Mouse (Mus musculus): ENCODE results near the gene Atp8b4. TPM values are rescaled to one million over a fixed set of nuclear protein-coding genes. Genes with fewer than 3 reads are reported as not detected.
"Not testable (repeated sequence)": the region's sequence is repeated elsewhere in the genome, so short reads cannot be mapped to it uniquely, and the experiment has no call there.

The Atp8b4 gene
- total RNA-seq, 2 experiments from 2014 or later: 1.5 to 3.0 TPM

DNA sequence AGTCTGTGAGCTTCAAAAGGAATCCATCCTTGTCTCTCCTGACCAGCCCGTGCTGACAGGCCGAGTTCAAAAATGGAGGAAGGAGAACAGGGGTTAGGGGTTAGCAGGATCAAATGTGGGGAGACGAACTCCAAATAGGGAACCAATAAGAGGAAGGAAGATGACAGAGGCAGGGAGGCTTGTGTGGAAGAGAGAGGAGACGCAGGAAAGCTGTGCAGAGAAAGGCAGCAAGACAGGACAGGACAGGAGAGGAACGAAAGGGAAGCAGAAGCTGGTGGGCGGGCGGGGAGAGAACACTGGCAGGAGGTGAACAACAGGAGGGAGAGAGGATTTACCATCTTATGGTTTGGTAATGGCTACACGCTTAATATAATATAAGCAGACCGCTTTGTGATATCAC is 3.6 kb downstream of the Atp8b4 start:
- DNase-seq (ENCODE audit: low spot score in 2 of 2): no peak

DNA sequence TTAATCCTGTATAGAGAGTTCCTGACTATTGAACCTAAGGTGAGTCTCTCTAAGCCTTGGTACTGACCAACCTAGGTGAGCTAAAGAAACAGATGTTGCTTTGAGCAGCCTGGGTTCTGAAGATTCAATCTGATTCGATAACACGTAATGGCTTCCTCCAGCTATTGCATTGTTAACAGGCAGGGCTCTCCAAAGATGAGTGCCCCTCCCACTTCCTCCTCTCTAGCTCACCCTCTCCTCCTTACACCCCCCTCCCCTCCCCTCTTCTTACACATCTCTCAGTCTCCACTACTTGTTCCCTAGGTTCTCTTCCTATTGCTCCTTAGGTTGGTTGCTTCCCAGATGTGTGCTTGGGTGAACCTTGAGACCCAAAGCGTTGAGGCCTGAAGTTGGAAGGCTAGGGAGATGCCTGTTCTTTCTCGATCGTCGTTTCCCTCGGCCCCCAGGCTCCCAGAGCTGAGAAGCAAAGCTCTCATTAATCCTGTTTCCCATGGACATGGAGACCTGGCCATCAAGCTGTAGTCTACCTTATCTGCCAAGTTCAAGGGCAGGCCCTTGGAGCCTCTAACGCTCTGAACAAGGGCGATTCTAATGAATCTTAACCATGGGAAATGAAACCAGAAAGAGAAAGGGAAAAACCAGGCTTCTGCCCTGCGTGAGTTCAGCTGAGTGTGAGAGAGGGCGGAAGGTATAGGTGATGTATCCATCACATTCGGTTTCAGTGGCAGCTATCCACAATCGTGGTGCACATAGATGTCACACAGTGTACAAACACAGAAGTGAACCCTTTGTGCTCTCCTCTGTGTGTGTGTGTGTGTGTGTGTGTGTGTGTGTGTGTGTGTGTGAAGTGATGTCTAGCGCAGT is 4.4 kb downstream of the Atp8b4 start:
- no peak for DNase-seq (ENCODE audit: low spot score in 2 of 2)

DNA sequence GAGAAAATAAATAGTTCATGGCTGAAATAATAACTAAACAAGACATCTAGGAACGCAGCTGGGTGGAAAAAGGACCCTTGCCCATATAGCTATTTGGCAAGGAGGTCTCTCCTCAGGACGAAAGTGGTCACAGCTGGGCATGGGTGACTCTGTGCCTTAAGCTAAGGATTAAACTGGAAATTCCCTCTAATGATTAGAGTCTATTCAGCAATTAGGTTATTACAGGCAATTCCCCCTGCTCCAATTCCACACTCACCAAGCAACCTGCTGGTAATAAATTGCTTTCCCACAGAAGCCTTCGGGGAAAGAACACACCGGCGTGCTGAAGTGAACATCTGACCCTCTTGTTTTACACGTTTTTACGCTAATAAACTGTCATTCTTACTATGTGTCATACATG is 5.2 kb downstream of the Atp8b4 start:
- no peak for DNase-seq (ENCODE audit: low spot score in 2 of 2)

DNA sequence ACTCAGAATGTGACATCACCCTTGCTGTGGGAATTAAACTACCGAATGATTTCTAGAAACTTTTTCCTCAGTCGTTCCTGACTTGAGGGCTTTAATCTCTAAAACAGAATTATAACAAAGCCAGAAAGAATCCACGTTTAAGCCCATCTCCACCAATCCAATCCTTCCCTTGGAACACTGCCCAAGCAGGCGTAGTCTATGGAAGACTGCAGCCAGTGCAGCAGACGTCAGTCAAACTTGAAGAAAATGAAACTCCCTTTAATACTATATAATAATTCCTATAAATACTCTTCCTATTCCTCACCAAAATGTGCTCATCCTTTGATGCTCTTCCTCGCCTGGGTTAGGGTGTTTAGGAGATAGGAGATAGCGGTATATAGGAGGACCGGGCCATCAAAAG is 7.2 kb downstream of the Atp8b4 start:
- DNase-seq (ENCODE audit: low spot score in 2 of 2): no peak

DNA sequence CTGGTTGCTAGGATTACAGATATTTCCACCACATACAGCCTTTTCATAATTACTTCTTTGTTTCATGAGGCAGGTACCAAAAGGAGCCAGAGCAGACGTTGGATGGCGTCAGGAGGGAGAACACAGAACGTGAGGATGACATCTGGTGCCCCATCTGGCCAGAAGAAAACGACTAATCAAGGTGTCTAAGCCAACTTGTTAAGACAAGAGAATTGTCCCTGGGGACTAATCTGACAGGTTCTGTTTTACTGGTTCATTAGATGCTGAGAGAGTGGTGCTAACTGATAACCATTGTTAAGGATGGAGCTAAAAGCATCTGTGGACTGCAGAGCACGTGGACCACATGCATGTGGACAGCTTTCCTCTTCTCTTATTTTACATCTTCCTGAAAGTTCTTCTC is 7.8 kb downstream of the Atp8b4 start:
- DNase-seq (ENCODE audit: low spot score in 2 of 2): no peak

DNA sequence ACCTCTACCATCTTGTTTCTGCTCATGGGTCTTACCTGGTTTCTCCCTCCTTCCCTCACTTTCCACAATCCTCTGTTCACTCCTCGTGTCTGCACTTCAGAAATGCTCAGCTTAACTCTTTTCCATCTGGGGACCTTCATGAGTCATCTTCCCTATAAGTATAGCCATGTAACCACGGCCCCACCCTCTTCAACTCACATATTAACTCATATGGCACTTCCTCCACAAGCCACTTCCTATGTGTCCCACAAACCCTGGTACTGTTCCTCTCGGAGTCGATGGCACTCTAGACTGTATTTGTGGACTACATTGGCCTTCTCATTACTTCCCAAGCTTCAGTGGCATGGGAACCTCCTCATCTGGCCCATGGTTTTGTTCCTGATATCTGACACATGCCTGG is 9.0 kb downstream of the Atp8b4 start:
- DNase-seq (ENCODE audit: low spot score in 2 of 2): no peak

DNA sequence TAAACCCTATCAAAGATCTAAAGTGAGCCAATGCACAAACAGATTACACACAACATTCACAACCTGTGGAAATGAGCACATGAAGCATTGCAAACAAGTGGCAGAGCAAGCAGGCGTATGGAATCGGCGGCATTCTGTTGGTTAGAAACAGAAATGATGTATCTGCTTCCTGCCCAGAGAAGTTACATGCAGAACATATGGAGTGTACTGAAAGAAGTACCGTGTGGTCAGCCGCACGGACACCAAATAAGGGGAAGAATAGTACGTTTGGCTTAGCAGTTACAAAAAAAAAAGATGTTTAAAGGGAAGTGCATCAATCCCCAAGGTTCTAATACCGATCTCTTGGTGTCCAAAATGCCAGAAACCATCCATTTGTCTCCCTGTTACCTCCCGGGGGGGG is 9.9 kb downstream of the Atp8b4 start:
- DNase-seq (ENCODE audit: low spot score in 2 of 2): no peak

DNA sequence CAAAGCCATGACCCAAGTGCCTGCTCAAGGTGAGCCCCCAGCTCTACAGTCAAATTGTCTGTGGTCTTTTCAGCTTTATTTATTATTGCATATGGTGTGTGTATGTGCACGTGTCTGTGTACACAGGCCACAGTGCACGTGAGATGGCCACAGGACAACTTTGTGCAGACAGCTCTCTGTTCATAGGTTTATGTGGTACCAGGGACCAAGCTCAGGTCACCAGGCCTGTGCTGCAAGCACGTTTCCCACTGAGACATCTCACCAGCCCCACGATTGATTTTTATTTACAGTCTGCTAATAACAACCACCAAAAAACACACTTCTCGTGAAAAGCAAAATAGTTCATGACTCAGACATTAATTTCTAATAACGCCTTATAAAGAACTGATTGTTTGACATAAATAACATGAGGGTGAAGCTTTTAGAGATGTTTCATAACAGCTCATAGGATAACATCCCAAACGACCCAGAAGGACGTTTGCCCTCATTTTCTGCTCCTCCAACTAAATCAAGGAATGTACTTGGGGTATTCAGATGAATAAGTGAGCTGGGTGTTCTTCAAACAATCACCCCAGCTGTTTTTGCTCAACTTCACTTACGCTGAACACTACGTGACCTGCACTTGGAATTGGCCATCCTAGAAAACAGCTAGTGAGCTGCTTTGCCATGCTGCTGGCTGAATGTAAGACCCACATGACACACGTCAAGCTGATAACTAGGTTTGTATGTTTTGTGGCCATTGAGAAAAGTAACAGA is 15.0 kb downstream of the Atp8b4 start:
- no peak for DNase-seq (ENCODE audit: low spot score in 2 of 2)

DNA sequence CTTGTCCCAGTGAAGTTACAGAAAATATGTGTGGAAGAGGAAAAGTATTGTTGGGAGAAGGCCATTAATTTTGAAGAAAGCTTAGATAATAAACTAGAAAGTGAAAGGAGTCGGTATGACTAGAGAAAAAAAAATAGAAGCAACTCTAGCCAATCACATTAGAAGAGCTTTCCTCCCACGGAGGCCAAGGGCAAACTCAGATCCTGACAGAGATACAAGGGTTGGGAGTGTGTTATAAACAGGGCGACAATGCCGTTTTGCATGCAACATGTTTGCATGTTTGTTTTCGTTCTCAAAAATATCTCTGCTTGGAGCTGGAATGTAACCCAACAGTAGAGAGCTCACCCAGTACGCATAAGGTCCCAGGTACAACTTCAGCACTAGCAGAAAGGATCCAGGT is 17.1 kb downstream of the Atp8b4 start:
- no peak for DNase-seq (ENCODE audit: low spot score in 2 of 2)

DNA sequence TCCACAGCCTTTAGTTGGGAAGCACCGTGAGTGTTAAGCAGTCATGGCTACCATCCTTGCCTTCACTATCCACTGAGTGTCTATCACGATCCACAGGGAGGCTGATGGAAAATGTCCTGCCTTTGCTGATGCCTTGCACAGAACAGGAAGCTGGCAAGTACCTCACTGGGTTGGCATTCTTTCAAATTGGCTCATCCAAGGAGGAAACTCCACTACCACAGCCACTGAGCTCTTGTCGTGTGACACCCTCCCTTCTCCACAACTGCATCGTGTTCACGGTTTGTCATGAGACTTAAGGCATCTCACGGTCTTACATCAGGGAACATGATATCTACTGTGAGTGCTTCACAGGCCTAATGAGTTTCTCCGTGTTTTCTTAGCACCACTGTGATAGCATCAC is 22.9 kb downstream of the Atp8b4 start:
- DNase-seq (ENCODE audit: low spot score in 2 of 2): no peak

DNA sequence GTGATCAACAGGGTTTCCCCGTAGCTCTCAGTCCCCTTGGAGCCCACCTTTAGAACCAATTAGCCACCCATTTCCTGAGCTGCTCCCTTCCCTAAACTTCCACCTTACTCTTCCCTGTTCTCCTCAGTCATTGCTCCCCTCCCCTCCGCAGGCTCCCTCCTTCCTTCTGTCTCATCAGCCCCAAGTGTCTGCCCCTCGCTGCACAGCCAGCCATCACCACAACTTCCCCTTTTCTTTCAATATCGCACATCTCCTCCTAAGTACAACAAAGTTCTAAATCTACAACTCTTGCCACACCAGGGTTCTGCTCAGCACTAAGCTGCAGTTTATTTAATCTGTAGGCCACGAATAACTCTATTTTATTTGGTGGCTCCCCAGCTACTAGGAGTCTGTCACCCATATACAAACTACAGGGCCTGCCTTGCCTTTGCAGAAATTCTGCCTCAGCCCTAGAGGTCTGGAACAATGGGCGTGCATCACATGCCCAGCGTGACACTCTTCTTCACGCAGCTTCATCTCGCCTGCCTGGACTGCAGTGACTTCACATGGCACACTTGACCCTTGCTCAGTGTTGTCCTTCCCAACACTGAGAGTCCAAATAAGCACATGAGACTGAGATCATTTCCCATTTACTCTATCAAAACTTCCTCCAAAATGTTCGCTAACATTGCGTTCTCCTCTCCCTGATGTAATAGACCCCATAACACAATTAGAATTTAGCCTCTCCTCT is 24.6 kb downstream of the Atp8b4 start:
- DNase-seq (ENCODE audit: low spot score in 2 of 2): no peak

DNA sequence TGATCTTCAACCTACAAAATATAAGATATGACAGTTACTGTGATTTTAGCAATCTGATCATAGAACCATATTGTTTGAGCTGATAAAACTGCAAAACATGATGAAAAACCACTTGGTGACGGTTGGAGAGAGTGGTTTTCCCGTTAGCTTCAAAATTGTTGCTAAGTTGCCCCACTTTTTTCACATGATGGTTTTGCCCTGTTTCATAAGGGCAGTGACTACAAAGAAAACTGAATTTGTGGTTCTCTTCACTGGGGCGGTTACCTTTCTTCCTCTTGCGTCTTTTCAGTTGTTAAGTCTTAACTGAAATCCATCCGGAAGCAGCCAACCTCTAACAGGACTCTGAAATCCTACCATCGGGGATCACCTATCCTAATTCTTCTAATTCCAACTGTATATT is 26.5 kb downstream of the Atp8b4 start:
- DNase-seq (ENCODE audit: low spot score in 2 of 2): no peak

DNA sequence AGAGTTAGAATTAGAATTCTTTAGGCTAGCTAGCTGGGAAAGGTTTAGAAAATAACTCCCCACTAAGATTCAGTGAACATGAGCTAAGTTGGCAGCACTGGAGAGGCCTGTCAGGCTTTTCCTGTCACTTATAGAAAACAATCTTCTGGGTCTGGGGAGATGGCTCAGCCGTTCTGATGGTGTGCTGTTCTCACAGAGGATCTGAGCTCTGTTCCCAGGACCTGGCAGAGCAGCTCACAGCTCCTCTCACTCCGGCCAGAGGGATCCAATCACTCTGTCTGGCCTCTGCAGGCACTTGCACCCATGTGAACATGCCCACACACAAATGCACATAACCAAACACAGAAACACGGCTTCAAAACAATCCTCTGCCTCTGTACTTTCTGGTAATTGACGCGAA is 27.6 kb downstream of the Atp8b4 start:
- DNase-seq (ENCODE audit: low spot score in 2 of 2): no peak

DNA sequence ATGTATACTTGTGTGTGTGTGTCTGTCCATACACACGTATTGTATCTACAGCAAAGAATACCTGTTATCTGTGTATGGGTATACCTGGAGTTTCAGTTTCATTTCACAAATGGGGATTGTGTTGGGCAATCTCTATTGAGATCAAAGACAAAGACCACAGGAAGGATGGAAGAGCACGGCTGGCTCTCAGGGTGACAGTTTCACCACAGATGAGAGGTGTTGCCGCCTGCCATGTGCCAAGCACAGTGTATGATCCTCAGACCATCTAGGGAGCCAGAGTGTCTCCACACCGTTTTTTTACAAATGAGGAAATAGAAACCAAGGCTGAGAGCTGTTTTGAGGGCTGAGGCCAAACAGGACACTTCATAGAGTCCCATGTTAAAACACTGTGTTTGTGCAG is 32.7 kb downstream of the Atp8b4 start:
- DNase-seq (ENCODE audit: low spot score in 2 of 2): no peak

DNA sequence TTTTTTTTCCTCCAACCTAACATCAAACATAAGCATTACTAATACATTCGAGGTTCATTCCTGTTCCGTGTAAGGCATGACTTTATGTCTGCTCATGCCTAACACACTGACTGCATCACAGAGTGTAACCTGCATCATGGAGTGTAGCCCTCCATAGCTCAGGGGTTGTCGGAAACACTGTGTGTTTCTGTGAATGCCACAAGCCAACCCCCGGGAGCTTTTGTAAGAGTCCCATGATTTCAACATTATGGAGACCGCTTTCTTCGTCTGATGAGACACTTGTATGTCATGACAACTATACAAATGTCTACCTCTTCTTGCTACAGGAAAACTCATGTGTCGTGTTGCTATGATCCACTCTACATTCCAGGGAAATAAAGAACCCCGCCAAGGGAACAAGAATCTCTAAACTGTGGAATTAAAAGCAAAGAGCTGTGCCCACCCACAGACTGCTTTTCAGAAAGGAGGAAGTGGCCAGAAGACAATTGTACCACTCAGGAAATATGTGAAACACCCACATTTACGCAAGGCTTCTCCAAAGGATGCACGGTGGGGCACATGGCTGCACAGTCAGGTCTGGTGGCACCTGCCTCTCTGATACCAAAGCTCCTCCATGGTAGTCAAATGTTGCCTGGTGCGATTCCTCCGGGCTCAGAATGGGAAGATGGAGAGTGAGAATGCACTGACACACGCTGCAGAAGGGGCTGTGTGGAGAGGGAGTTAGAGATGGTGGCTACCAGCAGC is 33.9 kb downstream of the Atp8b4 start:
- no peak for DNase-seq (ENCODE audit: low spot score in 2 of 2)

DNA sequence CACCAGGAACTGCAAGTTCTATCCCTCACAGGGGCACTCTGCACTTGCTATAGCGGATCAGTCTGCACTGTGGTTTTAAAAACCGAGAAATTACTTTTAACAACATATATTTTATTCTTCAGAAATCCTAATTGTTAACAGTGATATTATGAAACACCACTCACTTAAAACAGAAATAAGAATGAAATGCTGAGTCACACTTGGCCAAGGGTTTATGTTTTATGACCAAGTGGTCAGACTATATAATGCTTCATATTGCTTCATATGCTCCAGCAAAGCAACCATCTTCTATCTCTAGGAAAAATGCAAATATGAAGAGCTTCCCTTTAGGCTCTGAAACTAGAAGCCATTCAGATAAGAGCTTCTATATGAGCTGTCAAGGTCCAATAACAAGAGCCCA is 41.8 kb downstream of the Atp8b4 start:
- DNase-seq (ENCODE audit: low spot score in 2 of 2): no peak

DNA sequence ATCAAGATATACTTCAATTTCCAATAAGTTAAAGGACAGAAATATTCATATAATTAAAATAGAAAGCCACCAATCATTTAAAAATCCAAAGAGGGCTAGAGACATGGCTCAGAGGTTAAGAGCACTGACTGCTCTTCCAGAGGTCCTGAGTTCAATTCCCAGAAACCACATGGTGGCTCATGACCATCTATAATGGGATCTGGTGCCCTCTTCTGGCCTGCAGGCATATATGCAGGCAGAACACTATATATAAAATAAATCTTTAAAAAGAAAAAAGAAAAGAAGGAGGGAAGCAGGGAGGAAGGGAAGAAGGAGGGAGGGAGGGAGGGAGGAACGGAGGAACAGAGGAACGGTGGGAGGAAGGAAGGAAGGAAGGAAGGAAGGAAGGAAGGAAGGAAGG is 42.7 kb downstream of the Atp8b4 start:
- DNase-seq (ENCODE audit: low spot score in 2 of 2): not testable (repeated sequence)

DNA sequence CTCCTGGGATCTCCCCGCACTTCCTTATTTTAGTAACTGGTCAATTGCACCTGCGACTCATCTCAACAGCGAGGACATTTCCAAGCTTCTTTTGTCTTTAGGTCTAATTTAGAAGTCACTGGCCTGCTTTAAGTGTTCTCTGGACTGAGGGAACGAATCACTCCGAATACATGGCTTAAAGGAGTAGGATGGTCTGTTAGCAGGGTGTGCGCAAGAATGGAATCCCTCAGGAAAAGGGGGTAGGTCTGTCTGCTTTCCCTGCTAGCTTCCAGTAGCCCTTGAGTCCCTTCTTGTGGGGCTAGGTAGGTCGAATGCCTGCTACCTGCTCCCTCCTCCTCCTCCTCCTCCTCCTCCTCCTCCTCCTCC is 49.6 kb downstream of the Atp8b4 start:
- DNase-seq (ENCODE audit: low spot score in 2 of 2): no peak

DNA sequence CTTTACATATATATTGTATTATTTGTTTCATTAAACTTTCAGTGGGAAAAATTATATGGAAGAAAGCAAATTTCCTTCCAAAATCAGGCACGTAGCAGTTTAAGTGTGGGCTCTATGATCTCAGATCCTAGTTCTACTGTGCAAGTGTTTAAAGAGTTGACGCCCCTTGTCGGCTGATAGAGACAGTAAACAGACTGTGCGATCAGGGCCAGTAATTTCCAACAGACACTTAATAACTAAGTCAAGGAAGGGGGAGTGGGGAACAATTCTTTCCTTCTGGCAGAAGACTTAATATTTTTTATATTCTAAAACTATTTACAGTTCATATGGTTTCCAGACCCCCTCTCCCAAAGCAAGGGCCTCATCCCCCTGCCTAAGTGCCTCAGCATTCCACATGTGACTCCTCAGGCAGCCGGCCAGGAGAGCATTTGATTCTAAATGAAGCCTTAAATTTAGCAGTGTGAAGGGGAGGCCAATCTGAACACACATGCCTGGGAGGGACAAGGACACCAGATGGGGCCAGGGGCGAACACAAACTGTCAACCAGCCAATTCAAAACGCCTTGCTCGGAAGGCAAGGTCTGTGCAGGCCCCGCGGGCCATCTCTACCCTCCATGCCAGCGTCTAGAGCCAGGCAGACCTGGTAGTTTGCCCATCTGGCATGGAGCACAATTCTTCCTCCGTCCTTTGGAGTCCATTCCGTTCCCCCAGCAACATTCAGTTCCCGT is 50.1 kb downstream of the Atp8b4 start:
- no peak for DNase-seq (ENCODE audit: low spot score in 2 of 2)

DNA sequence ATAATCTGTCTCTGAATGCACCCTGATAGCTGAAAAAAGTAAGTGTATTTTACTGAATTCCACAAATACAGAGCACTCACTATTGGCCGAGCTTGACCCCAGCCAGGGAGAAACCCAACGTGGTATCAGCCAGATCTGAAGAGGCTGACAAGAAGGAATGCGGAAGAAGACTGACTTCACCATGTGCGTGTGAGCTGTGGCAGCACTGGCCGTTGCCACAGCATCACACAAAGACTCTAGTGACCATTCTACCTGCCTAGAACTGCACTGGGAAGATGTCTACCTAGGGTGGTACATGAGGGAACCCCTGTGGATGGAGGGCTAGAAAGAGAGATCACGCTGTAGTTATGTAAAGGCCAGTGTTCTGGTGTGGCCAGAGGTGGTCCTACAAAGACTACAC is 55.4 kb downstream of the Atp8b4 start:
- DNase-seq (ENCODE audit: low spot score in 2 of 2): no peak

DNA sequence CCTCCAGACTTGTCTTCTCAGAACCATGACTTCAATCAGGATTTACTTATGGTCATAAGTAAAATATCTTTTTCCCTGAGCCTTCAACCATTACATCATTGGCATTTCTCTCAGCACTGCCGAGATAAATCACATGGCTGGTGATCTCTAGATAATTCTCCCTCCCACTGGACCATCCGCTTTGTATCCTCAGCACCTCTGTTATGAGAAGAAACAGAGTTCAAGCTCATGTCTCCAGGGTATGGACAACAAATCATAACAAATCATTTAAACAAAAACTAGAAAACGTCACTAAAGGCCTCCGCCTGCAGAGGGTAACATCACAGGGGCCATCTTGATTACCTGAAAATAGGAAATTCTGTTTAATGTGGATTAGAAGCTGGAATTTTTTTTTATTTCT is 58.9 kb downstream of the Atp8b4 start:
- no peak for DNase-seq (ENCODE audit: low spot score in 2 of 2)
